Mouse (Mus musculus): ENCODE results near the gene Nck2.

- TF ChIP-seq POLR2AphosphoS2 (IDR thresholded peaks at IDR 0.05; ENCODE audit: insufficient read length, low read depth): no peak
- no peak for TF ChIP-seq POLR2A (IDR thresholded peaks at IDR 0.05; ENCODE audit: insufficient read length, low read depth)
- TF ChIP-seq TCF12 (IDR thresholded peaks at IDR 0.05; ENCODE audit: insufficient read depth, poor library complexity, severe bottlenecking): no peak
- TF ChIP-seq USF1 (IDR thresholded peaks at IDR 0.05; ENCODE audit: low read depth): no peak
- no peak for TF ChIP-seq MAX (IDR thresholded peaks at IDR 0.05; ENCODE audit: low read depth)
- no peak for TF ChIP-seq CEBPB (IDR thresholded peaks at IDR 0.05; ENCODE audit: insufficient read depth, poor library complexity, severe bottlenecking)
- no peak for TF ChIP-seq MYOG (IDR thresholded peaks at IDR 0.05; ENCODE audit: control insufficient read depth in 1 of 3, insufficient read depth in 1 of 3, insufficient read length in 2 of 3, low read depth in 2 of 3)
- TF ChIP-seq MYOD1 (IDR thresholded peaks at IDR 0.05; ENCODE audit: control insufficient read depth in 1 of 3, insufficient read length in 2 of 3, low read depth in 2 of 3): no peak
Observed at GRCm38 (mm10) chr1:43439261-43439660, 5.1 kb upstream of the Nck2 start.

Measured in myocyte (in vitro differentiated cells).